Mouse (Mus musculus) embryo, embryonic 10.5 days (tissue): Measurements from ENCODE around the gene Arid3c.
"Not testable (repeated sequence)": the region's sequence is repeated elsewhere in the genome, so short reads cannot be mapped to it uniquely, and the experiment has no call there.

Experiments used
- DNase-seq: peaks from one replicate; pipeline ENCODE4 v3.0.0-alpha.2; 2015; ENCODE audit warnings: low spot score

Arid3c gene

GRCm38 (mm10) chr4:41705922-41706754, 24.8 kb downstream of the Arid3c start:
- peak; percentile 4 for DNase-seq

DNA sequence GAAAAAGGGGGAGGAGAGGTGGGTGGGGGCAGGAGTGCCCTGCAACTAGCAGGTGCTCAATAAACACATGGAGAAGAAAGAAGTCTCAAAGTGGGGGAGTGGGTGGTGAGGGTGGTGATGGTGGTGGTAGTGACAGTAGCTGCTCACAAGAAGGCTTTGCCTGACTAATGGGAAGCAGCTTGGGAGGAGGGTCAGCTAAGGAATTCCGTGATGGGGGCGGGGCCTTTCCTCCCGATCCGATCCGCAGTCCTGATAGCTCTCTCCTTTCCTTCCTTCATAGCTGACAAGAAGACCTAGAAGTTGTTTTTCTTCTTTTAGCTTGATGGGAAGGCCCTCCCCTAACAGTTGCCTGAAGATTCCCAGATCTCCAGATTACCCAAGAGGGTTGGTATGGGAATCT, 26.3 kb downstream of the Arid3c start:
- DNase-seq: peak; percentile 52

GRCm38 (mm10) chr4:41702226-41702625, 28.7 kb downstream of the Arid3c start:
- DNase-seq: not testable (repeated sequence)

GRCm38 (mm10) chr4:41700224-41700623, 30.7 kb downstream of the Arid3c start:
- not testable (repeated sequence) for DNase-seq

DNA sequence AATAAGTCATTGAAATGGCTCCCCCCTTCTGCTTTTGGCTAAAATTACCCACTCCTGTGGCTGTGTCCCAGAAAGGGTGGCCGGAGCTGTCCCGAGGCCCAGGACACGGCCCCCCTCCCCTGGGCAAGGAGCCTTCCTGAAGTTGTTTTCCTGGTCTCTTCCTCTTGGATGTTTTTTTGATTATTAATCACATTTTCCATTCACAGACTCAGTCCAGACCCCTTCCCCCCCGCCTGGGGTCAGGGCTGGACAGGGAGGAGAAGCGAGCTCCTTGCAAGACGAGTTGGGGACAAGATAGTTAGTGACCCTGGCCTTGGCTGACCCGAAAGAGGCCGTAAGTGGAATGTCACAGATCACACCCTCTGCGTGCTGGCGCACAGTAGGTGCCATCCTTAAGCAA, 31.2 kb downstream of the Arid3c start, which contains the start of gene Il11ra1:
TSS of gene Il11ra1 (plus strand) at position 207 of the 400 bp plus-strand sequence.
- not testable (repeated sequence) for DNase-seq

DNA sequence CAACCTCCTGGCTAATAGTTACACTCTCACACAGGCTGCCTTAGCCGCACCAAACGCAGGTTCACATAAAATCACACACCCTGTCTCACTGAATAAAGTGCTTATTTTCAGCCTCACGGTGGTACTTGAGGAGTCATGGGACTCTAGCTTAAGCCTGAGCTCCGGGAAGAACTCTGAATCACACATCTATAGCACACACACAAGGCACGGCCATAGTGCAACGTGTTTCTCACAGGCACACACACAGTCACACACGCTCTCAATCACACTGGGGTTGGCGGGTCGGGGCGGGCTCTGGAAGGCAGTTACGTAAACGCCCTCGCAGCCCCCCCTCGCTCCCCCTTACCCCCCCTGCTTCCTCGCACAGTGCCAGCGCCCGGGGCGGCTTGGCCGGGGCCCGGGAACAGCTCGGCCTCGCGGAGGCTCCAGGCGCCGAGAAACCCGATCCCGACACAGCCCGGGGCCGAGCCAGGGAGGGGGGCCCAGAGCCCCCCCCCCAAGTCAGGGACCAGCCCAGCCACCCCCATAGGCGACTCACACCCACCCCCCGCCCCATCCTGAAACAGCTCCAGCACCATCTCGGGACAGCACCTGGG, 32.4 kb downstream of the Arid3c start:
- DNase-seq: not testable (repeated sequence)

GRCm38 (mm10) chr4:41696930-41697841, 33.8 kb downstream of the Arid3c start, which contains the start of gene Cntfr:
Gene Cntfr (minus strand): TSS chr4:41697089.
- peak; percentile 81 for DNase-seq

GRCm38 (mm10) chr4:41696452-41696851, 34.5 kb downstream of the Arid3c start:
- DNase-seq: peak; percentile 39

GRCm38 (mm10) chr4:41695800-41696199, 35.1 kb downstream of the Arid3c start:
- DNase-seq: not testable (repeated sequence)

DNA sequence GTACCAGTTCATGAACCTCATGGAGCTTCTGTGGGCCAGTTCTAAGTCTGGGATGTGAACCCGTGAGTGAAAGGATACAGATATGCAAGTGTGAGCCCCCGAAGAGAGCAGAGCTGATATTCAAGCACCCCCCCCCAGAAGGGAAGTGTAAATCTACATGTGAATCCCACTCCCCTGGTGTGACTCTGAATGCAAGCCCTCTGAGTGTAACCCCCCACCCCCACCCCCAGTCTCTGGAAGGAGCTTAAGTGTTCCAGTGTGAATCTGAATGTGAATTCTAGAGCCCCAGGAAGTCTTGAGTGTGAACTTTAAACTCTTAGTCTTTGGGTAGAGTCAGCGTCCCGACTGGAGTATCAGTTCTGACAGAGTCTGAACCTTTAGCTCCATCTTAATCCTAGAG, 37.4 kb downstream of the Arid3c start:
- not testable (repeated sequence) for DNase-seq

DNA sequence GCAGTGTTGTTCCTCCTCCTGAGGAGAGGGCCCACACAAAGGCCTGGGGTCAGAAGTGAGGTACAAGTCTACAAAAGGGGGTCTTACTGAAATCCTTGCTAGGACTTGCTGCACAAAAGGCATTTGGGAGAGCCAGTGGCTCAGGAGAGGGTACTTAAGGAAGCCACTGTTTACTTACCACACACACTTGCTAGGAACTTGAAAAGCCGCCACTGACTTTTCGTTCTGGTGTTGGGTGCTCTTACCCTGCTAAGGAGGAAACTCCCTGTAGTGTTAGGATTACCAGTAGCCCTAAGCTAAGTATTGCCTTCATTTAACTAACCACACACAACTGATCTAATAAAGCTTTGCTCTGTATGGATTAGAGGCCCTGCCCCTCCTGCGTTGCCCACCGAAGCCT, 40.9 kb downstream of the Arid3c start:
- DNase-seq: not testable (repeated sequence)

DNA sequence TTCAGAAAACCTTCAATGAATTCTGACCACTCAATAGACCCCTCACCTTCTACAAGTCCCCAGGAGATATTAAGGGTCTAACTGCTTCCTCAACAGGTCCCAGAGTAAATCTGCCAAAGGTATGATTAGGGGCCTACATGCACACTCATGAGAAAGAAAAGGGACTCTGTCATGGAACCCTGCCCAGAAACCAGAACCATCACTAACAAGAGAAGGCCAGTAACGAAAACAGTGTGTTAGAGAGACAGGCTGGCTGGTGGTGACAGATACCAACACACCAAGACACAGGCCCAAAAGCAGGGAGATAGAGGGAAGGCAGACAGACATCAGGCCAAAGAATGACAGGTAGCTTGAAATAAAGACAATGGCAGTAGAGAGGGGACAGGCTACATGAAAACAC, 42.4 kb downstream of the Arid3c start:
- not testable (repeated sequence) for DNase-seq

DNA sequence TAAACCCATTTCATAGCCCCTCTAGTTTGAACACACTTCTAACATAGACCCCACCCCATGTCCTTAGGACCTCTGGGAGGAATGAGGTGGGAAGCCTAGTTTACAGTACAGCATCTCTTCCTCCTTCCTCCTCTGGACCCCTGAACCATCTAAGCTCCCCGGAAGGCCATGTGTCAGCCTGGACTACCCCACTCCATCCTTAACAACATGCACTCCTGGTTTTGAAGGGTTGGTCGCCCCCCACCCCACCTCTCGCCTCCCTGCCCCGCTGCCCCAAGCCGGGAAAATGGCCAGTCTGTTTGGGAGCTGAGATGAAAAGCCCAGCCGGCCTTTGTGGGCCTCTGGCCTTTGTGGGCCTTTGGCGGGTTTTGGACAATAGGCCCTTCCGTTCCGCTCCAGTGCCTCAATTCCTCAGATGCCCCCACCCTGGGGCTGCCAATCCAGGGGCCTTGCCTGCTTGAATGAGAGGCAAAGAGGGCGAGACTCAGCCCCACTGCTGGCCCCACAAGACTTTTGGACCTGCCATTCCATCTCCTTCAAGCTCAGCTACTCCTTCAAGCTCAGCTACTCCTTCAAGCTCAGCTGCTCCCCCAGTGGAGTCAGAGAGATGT, 45.0 kb downstream of the Arid3c start:
- DNase-seq: peak; percentile 73

DNA sequence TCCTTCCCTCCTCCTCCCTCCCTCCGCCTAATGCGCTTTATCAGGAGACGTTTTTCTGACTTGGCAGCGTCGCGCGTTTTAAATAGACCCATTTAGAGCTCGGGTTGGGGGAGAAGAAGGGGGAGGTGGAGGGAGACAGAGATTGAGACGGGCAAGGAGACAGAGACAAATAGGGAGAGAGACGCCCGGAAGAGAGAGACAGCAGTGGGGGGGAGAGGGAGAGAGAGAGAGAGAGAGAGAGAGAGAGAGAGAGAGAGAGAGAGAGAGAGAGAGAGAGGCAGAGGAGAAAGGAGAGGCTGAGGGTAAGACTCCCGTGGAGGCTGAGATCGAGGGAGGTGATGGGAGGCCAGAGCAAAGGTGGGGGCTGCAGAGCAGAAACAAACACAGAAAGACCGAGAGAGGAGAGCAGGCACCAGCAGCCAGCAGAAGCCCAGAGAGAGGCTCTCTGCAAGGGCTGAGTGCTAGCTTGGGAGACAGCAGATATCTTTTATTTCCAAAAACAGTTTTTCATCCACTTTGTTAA, 46.0 kb downstream of the Arid3c start:
- DNase-seq: not testable (repeated sequence)

GRCm38 (mm10) chr4:41684131-41684930, 46.6 kb downstream of the Arid3c start:
- DNase-seq: peak; percentile 69

- not testable (repeated sequence) for DNase-seq
Observed at GRCm38 (mm10) chr4:41683303-41683702, 47.6 kb downstream of the Arid3c start.

DNA sequence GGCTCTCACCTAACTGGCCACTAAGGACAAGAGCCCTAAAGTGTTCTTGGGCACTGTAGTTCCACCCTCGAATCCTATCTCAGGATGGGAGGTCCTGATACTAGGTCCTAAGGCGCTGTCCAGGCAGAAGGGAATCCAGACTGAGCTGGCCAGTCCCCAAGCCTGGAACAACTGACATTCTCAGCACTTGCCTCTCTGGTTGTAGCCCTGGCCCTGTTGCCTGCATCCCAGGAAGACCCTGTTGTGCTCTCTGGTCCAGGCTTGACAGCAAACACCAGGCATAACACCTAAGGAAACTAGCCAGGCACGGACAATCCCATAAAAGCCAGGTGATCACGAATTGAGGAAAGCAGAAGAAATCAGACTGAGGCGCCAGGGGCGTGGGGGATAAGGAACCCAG, 48.2 kb downstream of the Arid3c start:
- no peak for DNase-seq

- DNase-seq: no peak
Observed at GRCm38 (mm10) chr4:41681947-41682346, 49.0 kb downstream of the Arid3c start.

GRCm38 (mm10) chr4:41681176-41681575, 49.8 kb downstream of the Arid3c start:
- DNase-seq: no peak

DNA sequence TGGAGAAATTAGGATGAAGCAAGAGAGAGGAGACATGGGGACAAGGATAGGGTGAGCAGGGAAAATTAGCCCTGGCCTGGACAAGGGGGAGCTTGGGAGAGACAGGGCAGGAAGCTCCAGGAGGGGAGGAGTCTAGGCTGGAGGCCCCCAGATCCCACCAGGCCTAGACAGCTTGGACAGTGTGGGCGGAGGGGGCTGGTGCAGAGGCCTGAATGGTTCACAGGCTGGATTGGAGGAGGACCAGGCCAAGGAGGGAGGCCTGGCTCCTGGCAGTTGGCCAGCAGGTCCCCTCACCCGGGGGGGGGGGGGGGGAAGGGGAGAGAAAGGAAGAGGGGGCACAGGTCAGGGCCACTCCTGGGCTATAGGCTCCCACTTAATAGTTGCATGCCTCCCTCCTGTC, 51.7 kb downstream of the Arid3c start:
- DNase-seq: no peak

- no peak for DNase-seq
Observed at GRCm38 (mm10) chr4:41678863-41679262, 52.1 kb downstream of the Arid3c start.
